Mouse (Mus musculus) naive thymus-derived CD4-positive, alpha-beta T cell, adult 2 months (primary cell): ENCODE data around the gene Clnk.
A peak's percentile ranks its signal among the peaks of the same experiment; 100 is the strongest.

Experiments
- DNase-seq: peaks from one replicate; pipeline ENCODE4 v3.0.0-alpha.2; 2011; ENCODE audit warnings: low read depth

The Clnk gene

DNA sequence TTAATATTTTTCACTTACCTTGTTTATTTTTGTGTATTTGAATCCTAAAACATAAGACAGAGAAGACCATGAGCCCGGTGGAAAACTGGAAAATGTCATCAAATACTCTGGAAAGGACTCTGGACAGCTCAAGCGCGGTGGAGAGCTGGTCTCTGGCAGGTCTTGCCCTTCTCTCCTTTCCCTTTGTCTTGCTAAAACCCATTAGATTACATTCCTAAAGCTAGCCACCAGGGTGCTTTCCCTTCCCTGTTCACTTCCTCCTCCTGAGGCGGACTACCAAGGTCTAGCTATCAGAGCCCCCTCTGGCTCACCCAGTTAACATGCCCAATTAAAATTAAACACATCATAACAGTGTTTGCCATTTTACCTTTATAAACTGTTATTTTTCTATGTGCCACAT lies 123.9 kb downstream of the Clnk start:
- no peak for DNase-seq

DNA sequence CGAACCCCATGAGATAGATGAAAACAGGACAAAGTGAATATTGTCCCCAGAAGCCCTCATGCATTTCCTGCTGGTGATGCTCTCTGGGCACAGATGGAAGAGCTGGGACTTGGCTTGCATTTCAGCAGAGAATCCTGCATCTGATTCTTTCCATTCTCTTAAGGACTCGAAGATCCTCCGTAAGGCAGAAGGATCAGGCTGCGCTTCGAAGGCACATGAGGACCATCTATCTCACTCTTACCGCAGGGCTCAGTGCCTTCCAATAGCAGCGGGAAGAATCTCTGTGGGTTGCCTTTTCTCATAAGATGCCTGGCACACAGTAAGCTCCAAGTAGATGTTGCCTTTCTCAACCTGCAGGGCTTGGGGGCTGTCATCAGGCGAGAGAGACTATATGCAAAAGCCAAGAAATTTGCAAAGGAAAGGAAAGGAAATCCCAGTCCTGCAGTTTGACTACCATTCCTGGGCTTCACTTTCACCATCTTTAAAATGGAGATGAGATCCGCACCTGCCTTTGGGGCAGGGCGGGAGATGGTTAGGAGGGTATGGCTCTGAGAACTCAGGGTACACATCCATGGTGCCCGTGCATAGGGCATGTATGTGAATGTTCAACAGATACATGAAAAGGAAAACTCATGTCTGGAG lies 167.6 kb downstream of the Clnk start:
- DNase-seq = no peak

DNA sequence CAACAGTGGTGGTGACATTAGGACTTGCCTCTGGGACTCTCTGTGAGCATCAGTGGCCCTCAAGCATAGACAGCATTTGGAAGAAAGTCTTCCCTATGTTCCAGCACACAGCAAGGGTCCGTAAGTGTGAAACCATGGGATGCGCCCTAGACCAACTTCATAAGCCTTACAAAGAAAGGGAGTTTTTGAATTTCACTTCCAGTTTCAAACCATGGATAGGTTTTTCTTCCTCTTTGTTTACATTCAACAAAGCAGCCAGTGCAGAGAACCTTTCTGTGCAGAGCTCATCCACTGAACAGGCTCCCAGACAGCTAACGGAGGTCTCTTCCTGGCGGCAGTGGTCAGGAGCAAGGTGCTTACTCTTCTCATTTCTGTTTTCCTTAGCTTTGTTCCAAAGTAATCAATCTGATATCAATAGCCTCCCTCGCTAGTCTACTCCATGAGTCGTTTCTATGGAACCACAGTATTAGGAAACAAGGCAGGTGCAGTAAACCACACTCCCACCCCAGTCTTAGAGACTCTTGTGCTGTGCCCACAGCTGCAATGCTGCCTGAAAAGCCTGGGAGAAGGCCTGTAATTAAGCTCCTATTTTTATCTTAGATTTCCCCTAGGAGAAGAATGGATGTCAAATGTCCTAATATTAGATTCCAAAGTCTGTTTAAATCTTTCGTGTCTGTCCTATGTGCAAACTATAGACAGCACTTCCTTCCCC lies 169.1 kb downstream of the Clnk start:
- DNase-seq = no peak

DNA sequence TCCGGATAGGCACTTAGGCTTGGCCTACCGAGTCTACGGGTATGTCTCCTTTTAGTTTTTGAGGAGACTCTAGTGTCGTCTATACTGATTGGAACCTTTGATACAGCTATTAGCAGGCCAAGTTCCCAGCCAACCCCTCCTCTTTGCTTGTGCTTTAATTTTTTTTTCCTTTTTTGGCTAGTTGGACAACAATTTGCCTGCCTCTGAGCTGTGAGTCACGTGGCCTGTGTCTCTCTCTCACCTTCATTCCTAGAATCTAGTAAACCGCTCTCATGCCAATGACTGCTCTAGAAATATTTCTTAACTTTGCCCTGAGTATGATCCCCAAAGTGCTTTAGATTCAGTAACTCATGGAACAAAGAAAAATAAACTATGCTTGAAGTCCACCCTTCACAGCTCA lies 173.7 kb downstream of the Clnk start:
- no peak for DNase-seq

DNA sequence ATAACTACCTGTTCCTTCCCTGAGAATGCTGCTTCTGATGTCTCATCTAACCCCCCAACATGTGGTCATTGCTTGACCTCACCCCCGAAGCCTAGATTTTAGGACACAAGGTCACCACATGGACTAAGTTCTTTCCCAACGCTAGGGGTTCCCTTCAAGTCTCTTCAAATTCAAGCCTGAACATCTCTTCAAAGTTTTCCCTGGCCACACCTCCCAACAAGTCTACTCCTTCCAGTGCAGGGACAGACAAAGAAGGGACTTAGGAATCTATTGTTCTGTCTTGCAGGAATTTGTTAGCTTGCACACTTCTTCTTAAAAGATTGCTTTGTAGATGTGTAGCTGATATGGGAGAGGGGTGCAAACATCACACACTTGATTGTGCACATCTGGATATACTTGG lies 174.5 kb downstream of the Clnk start:
- no peak for DNase-seq

DNA sequence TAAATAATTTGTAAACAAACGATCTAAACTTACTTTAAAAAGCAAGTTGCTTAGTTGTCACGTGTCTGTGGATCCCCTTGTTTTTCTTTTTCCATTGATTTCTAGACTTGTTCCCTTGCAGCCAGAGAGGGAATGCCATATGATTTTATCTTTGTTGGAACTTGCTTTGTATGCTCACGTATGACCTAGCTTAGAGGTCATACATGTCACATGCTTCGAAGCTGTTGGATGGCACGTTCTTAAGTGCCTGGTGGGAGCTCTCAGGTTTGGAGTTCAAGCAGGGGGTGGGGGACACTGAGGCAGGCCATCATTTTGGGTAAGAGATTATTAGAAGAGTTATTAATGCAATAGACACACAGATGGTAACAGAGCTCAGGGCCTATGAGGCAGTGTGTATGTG lies 178.1 kb downstream of the Clnk start:
- no peak for DNase-seq

DNA sequence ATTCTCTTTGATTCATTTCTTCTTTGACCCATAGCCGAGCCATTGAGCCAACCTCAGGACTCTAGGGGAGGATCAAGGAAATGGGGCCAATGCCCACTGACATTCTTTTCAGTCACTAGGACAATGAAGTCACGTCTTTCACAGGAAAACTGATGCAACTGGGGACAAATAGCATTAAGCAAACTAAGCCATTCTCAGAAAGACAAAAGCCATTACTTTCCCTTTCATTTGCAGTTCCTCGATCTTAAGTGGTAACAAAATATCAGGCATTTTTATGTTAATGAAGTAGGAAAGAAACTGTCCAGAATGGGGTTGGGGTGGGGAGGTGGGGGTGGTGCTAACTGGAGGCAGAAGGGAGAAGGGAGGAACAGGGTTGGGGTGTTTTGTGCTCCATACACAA lies 178.6 kb downstream of the Clnk start:
- DNase-seq = no peak

DNA sequence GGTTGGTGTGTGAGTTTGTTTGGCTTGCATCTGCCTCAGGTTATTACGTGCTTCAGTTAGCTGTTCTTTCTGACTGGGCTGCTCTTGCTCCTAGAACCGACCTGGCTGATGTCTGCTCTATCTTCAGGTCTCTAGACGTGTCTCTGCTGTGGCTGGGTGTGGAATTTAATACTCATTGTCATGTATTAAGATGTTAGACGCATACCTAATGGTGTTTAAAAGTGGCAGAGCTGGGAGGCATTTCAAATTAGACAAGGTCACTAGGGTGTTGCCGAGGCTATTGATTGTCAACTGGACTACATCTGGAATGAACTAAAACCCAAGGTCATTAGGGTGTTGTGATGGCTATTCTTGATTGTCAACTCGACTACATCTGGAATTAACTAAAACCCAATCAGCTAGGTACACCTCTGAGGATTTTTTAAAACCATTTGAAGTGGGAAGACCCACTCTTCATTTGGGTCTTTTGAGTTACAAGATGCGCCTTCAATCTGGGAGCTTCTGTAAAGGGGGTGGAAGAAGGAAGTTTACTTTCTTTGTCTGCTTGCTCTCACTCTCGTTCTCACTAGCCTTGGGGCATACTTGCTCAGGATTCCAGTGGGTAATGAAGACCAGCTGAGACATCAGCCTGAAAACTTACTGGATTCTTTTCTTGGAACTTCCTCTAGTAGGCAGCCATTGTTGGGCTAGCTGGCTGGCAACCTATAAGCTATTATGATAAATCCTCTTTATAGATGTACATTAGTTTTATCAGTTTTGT lies 179.8 kb downstream of the Clnk start:
- DNase-seq = no peak

DNA sequence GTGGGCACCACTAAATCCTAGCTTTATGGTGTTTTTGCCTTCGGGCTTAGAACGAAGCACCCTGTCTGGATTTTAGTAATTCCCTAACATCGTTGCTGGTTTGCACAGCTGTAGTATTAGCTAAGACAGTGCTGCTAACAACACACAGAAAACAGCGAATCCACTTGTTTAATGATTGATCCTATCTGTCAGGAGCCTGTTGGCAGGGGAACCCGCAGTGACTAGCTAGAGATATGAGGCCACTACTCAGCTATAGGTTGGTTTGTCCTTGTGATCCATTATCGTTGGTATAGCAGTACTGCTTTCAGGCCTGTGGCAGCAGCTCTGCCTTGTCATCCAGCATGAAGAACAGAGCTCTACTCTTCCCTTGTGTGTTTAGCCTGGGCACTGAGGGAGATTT lies 183.8 kb downstream of the Clnk start:
- no peak for DNase-seq

DNA sequence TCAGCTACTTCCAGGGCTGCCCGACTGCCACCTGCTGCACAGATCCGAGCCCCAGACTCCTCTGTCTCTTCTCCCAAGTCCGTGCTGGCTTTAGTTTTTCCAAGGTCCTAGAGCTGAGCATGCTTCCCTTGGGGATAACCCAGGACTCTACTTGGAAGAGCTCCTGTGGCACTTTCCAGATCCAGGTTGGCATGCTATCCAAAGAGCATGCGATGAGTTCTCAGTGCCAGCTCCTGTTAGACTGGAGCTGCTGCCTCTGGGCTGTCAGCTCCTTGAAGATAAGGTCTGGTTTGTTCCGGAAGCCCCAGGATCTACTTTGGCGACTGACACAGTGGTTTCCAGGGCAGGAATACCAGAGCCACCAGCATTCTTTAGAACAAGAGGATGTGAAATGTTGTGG lies 187.4 kb downstream of the Clnk start:
- no peak for DNase-seq

DNA sequence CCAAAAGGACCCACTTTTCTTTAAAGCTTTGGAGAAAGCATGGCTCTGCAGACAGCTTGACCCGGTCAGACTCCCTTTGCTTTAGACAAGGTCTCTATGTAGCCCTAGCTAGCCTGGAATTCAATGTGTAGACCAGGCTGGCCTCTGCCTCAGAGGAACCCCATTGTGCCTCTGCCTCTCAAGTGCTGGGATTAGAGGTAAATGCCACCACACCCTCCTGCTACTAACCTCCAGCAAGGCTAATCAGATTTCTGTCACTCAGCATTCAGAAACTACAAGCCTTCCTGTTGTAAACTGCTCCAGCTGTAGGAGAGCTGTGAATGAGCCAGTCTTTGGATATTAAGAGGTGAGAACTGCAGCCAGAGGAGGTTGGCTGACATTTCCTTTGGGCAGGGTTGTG lies 188.9 kb downstream of the Clnk start:
- DNase-seq = no peak

DNA sequence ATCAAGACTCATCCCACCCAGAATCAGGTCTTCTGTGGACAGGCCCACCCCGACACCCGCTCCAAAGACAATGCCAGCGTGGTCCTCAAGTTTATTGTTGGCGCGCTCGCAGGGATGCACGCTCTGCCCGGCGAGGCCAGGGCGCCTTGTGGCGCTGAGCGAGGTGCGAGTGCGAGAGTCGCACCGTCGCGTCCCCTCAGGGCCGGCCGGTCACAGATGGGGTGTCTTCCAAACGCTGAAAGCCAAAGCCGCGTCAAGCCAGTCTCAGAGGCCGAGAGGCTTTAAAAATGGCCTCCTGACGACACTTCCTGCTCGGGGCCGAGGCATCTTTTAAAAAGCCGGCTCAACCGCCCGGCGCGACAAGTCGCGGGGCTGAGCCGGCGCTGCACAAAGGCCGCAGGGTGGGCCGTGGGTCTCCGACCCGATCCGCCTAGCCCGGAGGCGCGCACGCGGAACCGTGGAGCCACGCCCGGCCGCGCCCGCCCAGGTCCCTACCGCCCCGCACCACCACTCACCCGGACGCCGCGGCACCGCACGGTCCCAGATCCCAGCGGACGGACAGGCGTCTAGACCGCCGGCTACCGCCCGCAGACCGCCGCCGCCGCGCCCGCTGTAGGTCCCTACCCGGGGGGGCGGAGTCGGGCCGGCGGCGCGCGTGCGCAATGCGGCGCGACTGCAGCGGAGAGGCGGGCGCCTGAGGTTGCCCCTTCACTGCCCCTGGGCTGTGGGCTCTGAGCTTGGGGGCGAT lies 192.3 kb downstream of the Clnk start, which contains the start of gene Zfp518b:
TSS of gene Zfp518b (minus strand) at position 663 of the 748 bp plus-strand sequence.
- DNase-seq = peak; percentile 36

DNA sequence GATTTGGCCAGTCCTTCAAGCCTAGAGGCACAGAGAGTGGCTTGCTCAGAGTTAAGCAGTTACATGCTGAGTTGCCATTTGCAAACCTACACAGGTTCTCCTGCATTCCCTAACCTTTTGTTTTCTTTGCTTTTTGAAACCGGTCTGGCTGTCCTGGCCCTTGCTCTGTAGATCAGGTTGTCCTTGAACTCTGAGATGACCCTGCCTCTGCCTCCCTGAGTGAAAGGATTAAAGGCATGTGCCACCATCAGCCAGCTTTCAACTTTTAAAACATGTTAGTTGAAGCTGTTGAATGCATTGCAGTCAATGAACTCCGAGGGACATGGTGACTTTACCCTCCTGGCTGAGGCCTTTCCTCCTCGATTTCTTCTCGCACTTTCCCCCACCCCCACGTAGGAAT lies 217.8 kb downstream of the Clnk start:
- DNase-seq = no peak
